Mouse (Mus musculus): ENCODE measurements at regions not wholly inside any gene's neighbourhood (a gene's known extent, or its start where the extent isn't known, plus 50 kb on each side); places are given as distances from the start of the nearest gene placed in this dataset.

DNA sequence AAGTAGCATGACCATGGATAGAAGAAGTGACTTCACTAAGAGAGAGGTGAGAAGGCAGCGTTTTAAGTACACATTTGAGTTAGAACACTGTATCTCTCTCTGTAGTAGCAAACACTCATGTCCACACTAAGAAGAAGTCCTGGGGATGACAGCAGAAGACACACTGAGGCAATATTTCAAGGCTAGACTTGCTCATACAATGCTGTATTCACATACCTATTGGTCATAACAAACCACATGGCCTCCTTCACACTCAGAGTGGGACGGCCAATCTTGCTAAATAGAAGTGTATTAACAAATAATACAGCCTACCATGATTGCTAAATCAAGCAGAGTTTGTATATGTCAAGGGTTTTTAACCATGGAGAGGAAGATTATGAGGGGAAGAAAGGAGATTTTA, 252.5 kb upstream of the Kcnj16 start:
- no peak for DNase-seq (ENCODE audit: low read depth)

DNA sequence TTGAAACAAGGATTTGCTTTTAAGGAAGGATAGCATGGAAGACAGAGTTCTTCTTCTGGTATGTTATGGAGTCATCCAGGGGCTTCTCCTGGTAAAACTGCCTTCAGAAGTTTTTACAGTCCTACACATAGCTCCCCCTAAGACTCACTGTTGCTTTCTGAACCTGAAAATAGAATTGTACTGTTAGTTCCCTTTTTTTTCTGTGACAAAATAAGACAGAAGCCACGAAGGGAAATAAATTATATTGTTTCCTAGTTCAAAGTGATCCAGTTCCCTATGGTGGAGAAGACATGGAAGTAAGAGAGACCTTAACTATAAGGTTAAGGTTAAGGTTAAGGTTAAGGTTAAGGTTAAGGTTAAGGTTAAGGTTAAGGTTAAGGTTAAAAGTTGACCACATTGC, 251.5 kb upstream of the Kcnj16 start:
- no peak for DNase-seq (ENCODE audit: low read depth)

- DNase-seq (ENCODE audit: low read depth): no peak
Observed at GRCm38 (mm10) chr11:110722701-110723100, 245.1 kb upstream of the Kcnj16 start.

DNA sequence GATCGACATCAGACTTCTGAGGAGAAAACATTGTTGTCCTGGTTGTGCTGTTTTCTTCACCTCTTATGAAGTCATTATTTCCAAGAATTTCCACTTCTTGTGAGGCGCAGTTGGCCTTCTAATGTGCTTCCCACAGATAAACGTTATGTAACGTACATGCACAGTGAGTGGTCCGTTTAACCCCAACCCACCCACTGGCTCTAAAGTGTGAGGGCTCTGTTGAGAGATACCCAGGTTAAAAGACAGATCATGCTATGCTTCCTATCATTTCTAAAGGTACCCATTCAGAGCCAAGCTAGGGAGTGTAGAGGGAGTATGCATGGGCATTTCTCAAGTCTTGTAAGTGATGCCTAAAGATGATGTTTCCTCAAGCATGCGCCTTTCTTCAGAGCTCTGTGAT, 243.9 kb upstream of the Kcnj16 start:
- DNase-seq (ENCODE audit: low read depth): no peak

- DNase-seq (ENCODE audit: low read depth): peak; percentile 9
Observed at GRCm38 (mm10) chr11:110727357-110727961, 240.4 kb upstream of the Kcnj16 start.

- DNase-seq (ENCODE audit: low read depth): no peak
Observed at GRCm38 (mm10) chr11:110731510-110731909, 236.3 kb upstream of the Kcnj16 start.

GRCm38 (mm10) chr11:110774128-110774527, 193.7 kb upstream of the Kcnj16 start:
- DNase-seq (ENCODE audit: low read depth): no peak

DNA sequence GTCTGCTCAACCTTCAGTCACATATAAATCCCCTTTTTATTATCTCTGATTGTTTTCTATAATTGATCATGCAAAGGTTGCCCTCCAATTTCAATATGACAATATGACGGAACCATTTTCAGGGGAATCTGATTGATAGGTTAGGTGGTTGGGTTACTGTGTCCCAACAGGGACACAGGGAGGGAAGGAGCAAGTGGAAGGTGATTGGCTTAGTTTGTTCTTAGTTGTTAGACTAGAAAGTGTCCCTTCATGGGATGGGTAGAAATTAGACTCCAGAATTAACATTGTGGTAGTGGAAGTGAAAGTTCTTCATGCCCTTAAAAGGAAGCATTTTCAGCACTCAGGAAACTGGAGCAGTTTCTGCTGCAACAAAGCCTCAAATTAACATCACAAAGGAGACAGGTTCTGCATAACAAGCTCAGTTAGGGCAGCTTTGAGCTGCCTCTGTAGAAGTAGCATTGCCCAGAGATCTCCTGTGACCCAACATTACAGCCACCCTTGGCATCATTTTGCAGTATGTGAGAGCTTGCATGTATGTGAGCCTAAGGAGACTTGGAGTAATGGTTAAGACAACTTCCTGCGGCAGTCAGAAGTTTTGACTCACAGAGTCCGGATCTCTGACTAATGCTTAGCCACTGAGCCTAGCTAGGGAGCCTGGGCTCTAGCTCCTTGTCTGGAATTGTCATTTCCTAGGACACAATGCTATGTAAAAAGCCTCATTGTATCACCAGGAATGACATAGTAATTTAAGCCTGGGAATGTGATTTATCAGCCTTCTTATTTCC, 186.1 kb upstream of the Kcnj16 start:
- no peak for DNase-seq (ENCODE audit: low read depth)

DNA sequence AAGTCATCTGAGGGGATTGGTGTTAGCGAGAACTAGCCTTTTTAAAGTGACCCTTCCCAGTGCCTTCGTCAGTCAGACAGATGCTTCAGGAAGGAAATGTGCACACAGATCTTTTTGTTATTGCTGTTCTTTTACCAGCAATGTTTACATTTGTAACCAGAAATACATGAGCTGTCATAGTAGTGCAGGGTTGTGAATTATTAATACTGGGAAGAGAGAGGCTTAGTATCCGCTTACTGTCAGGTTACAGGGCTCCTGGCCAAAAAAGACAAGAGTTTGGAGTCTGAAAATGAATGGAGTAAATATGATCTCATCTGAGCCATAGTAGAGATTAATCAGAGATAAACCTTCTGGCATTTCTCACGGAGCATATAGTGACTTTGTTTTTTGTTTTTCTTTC, 178.3 kb upstream of the Kcnj16 start:
- DNase-seq (ENCODE audit: low read depth): no peak

DNA sequence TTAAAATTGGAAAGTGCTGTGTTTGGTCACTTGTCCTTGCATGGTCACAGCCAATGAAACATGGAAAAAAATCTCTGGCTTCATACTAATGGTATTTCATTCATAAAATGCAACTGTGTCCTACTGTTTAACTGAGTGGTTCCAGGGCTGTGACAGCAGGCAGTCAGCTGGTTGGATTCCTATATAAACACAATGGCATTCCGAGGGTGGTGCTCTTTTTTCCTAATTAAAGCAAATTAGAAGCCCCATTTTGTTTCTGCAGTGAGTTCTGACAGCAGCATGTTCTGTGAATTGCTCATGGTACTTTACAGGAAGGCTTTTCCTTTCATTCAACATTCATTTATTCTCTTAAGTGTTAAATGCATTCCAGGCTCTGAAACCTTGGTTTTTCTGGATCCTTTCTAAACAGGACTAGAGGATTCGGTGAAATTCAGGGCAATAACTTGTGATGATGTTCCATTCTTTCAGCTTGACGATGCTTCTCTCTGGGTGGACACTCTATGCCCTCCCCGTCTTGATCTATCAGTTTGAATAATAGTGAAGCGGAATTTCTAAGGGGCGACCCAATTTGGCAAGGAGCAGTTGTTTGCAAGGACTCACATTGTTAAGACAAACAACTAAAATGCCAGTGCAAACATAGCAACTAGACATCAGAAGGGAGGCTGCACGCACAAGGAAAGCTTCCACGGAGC, 167.8 kb upstream of the Kcnj16 start:
- DNase-seq (ENCODE audit: low read depth): no peak

GRCm38 (mm10) chr11:110802013-110802412, 165.8 kb upstream of the Kcnj16 start:
- DNase-seq (ENCODE audit: low read depth): no peak

DNA sequence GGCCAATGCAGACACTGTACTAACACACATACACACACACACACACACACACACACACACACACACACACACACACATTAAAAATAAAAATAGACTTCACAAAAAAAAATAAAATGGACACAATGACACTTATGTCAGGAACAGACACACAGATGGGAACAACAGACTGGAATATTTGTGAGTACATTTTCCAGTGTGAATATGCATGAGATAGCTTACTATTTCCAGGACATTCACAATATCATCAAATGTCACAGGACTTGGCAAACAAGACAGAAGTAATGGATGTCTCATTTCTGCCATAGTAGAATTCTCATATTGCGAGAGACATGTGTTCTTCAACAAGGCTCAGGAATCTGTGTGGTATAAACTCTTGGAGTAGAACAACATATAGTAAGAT, 163.8 kb upstream of the Kcnj16 start:
- no peak for DNase-seq (ENCODE audit: low read depth)

- no peak for DNase-seq (ENCODE audit: low read depth)
Observed at GRCm38 (mm10) chr11:110813137-110813536, 154.7 kb upstream of the Kcnj16 start.

DNA sequence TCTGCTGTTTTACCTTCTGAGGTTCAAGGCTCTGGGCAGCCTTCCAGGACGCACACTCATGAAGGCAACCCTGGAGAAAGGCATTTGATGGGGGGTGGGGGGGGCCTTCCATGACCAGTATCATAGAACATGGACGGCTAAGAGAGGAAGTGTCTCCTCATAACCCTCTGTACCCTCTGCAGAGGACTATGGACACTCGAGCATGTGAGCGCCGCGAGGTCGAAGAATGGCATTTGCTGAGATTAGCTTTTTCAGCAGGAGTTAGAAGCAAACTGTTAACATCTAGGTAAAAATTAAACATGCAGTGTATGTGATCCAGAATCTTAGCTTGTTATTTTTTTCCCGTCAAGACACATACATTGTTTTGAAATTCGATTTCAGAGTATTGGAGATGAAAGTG, 153.1 kb upstream of the Kcnj16 start:
- no peak for DNase-seq (ENCODE audit: low read depth)

- no peak for DNase-seq (ENCODE audit: low read depth)
Observed at GRCm38 (mm10) chr11:110815206-110815605, 152.6 kb upstream of the Kcnj16 start.

DNA sequence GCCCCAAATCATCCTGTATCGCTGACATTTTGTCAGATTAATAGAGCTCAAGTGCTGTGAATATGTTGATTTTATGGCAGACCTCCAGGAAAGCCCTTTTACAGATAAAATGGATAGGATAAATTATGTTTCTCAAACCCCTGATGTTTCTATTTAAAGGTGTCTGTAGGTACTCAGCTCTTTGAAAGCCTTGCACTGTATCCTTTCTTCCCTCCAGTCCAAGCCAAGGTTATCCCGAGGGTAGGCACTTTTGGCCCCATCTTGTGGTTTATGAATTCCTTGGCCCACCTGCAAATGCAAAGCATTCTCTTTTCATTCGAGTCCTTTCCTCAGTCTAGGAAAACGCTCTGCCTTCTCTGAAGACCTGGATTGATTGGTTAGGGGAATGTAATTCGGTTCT, 139.2 kb upstream of the Kcnj16 start:
- no peak for DNase-seq (ENCODE audit: low read depth)

- DNase-seq (ENCODE audit: low read depth): peak; percentile 8
Observed at GRCm38 (mm10) chr11:110836688-110837087, 131.1 kb upstream of the Kcnj16 start.

DNA sequence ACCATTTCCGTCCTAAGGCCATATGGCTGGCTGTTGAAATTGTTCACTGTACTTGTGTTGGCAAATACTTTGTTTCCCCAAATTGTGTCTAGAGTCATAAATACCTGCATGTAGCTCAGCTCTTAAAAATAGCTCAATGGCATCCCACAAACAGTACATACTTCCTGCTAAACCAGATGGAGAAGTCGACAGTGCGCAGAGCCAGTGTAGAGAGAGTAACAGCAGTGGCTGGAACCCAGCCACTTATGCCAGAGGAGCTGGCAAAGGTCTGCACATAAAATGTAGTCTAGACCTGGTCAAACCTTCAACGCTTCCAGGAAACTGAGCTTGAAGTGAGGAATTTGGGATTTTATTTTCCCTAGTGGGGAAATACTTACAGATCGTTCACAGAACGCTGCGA, 128.5 kb upstream of the Kcnj16 start:
- DNase-seq (ENCODE audit: low read depth): no peak

DNA sequence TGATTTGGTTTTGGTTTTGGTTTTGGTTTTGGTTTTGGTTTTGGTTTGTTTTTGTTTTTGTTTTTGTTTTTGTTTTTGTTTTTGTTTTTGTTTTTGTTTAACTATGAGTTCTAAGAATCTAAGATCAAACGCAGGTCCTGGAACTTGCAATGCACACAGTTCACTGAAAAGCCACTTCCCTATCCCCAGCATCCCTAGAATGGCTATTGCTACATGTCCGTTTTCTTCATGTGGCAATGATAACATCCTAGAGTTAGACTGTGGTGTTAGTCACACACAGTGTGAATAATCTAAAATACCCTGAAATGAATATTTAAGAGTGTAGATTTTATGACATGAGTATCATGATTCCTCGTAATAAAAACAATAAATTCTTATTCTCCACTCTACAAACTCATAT, 99.5 kb upstream of the Kcnj16 start:
- DNase-seq (ENCODE audit: low read depth): no peak

DNA sequence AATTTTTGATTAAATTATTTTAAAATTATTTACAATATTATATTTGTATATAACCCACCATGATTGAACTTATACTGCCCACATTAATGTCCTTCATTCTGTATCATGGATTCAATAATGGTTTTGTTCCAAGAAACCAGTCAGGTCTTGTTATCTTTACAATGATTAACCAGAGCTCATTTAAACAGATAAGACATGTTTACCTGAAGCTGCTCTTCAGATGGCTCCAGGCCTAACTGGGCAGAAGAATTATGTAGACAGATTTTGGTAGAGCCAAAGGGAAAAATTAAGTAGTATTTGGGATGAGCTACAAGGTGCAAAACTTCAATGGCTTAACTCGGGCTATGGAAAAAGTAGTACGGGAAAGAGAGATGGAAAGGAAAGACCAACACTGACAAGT, 97.7 kb upstream of the Kcnj16 start:
- DNase-seq (ENCODE audit: low read depth): no peak

DNA sequence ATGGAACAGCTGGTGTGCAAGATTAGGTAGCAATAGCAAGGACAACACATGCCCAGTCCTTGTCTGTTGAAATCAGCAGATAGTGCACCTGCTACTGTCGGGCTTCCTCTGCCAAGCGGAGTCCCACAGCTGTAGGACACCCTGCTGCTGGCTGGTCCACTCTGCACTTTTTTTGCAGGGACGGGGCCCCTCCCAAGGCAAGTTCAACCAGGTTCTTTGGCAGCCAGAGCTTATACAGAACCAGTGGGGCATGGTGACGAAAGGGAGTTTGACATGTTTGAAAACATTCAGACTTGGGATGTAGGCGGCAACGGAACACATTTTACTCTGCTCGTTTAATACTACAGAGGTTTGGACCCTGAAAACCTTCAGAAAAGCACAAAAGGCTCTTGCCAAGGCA, 93.2 kb upstream of the Kcnj16 start:
- no peak for DNase-seq (ENCODE audit: low read depth)

DNA sequence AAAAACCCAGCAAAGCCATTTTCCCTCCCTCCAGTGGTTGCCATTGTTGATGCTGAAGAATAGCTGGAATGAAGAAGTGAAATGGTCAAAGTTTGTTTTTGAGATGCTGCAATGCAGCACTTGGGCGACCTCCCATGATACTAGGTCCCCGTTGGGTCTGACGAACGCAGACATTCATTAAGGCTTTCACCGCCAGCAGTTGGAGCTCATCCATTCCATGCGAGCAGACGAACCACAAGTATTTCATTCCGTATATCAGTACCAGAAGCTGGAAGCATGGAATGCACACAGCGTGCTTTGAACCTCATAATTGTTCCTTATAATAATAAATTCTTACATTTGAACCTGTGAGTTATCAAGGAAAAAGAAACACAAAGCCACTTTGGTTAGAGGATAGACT, 86.9 kb upstream of the Kcnj16 start:
- DNase-seq (ENCODE audit: low read depth): no peak
